Mouse (Mus musculus) right cerebral cortex, postnatal 36 days (tissue): Measurements from ENCODE around the gene Bsn.
"Not testable (repeated sequence)": the region's sequence is repeated elsewhere in the genome, so short reads cannot be mapped to it uniquely, and the experiment has no call there.

Experiments used
- DNase-seq, 2 experiments: peaks; one replicate each; pipeline ENCODE4 v3.0.0; 2022; ENCODE audit warnings: low spot score in 2 of 2, mixed read lengths in 1 of 2

The Bsn gene

GRCm38 (mm10) chr9:108149817-108150216 lies 40.4 kb downstream of the Bsn start:
- no peak for DNase-seq

DNA sequence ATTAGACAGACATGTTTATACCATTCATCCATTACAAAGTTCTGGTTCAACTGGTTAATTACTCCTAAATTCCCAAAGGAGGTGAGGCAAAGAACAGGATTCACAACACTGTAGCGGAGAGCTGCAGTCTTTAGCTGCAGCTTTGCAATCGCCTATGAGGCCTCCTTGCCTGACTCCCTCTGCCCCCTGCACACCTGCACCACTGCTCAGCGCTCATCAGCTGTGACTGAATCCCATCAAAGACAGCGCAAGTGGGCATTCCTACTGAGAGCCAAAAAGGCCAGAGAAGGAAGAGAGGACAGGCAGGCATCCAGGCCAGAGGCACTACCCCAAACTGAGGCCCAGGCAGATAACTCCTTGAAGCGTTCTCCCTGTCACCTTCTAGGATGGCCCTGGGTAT lies 42.6 kb downstream of the Bsn start:
- no peak for DNase-seq

DNA sequence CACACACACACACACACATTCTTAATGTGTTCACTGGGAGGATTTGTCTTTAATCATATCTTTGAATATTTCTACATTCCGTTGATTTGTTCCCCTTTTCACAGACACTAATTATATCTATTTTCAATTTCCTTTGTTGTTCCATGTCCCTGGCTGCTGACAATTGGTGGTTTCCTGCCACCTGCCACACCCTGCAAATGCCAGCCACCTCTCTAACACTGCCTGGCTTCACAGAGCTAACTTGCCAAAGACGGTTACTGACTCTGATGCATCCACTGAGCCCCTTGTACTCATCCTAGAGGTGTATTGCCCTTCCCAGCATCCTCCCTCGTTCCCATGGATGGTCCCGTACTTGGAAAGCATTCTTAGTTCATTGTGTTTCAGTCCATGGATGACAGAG lies 43.7 kb downstream of the Bsn start:
- no peak for DNase-seq

GRCm38 (mm10) chr9:108145740-108146139 lies 44.4 kb downstream of the Bsn start:
- DNase-seq: no peak

DNA sequence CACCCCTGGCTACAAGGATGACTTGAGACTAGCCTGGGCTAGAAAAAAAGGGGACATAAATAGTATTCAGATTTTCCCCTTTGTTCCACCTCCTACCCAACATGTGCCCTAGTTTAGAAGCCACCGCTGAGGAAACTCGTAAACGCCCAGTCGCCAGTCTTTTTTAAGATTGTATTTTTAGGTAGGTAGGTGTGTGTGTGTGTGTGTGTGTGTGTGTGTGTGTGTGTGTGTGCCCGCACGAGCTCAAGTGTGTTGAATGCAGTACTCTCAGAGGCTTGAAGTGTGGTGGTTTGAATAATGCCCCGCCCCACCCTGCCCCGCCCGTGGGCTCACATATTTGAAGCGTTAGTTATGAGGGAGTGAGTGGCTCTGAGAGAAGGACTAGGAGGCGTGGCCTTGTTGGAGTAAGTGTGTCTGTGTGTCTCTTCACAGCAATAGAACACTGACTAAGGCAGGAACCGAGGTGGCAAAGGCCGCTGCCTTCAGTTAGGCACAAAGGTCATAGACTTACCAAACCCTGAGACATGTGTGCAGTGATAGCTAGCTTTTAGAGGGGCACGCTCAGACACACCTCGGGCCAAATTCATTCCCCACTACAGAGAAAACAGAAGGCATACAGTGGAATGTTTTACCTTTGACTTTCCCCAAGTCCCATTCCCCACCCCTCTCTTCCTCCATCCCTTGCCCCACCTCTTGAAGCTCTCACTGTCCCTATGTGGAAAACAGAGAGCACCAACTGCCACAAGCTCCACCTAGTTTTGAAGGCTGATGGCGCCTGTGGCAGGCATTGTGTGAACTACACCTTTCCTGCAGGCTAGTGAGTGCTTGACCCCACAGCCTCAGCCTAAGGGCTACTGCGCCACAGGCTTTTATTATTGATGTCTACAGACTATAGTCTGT lies 45.6 kb downstream of the Bsn start:
- no peak for DNase-seq

- DNase-seq: no peak
Measured at GRCm38 (mm10) chr9:108143470-108143869, 46.7 kb downstream of the Bsn start.

GRCm38 (mm10) chr9:108141387-108141786 lies 48.8 kb downstream of the Bsn start:
- DNase-seq: no peak

GRCm38 (mm10) chr9:108139963-108140695 lies 50.1 kb downstream of the Bsn start:
- no peak for DNase-seq

DNA sequence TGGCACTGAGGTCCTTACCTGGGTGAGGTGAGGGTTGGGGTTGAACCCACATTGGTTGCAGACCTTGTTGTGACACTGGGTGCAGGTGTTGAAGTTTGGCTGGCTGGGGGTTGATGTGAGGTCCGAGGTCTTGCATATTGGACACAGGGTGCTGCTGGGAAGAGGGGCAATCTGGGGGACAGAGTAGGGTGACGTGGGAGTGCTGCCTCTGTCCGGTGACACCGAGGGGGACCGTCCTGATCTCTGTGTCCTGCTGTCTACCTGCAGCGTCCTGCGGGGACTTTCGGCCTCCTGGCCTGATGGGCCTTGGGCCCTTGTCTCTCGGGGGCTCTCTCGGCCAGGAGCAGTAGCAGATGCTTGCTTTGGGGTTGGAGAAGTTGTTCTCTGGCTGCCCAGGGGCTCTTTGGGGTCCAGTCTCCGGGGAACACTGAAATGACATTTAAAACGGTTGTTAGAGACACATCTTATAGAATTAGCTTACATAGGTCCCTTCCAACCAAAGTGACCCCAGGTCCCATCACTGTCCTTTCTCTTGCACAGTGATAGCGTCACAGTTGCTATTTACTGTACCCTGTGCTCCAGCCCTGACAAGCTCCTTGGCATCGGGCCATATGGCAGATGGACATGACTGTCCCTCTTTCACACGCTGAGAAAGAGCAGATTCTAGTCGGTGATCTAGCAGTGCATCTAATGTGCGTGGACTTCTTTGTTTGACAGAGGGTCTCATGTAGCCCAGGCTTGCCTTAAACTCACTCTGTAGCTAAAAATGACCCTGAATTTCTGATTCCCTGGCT lies 50.8 kb downstream of the Bsn start:
- DNase-seq: no peak

DNA sequence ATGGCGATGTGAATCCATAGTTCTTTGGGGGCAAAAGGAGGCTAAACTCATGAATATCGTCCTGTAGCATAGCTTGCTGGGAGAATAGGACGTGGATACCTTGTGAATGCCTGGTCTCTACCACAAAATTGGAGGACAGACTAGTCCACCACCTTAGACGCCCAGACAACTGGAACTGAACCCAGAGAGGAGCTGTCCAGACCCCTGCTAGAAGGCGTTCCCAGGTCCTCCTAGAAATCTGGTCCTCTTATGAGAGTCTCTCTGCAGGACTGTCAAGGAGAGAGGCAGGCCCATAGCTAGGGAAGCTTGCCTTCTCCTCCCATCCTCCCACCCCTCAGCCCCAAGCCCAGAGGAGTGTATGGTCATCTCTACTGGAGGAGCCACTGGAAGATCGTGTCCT lies 52.1 kb downstream of the Bsn start:
- no peak for DNase-seq

DNA sequence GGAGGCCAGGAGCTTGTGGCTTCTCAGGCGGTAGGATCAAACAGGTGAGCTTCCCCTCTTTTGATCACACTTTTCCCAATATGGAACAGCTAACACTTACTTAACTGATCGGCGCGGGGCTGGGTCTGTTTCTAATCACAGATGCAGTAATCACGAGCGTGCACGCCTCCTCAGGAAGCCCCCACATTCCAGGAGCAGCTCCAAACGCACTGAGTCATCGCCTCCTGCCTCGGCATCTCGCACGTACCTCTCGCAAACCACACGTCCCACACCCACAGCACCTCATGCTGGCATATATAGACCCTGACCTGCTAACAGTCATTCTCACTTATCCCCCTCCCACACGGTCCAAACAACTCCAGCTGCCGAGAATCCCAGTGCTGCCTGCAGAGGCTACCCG lies 52.7 kb downstream of the Bsn start:
- peak; percentile 96 for DNase-seq

DNA sequence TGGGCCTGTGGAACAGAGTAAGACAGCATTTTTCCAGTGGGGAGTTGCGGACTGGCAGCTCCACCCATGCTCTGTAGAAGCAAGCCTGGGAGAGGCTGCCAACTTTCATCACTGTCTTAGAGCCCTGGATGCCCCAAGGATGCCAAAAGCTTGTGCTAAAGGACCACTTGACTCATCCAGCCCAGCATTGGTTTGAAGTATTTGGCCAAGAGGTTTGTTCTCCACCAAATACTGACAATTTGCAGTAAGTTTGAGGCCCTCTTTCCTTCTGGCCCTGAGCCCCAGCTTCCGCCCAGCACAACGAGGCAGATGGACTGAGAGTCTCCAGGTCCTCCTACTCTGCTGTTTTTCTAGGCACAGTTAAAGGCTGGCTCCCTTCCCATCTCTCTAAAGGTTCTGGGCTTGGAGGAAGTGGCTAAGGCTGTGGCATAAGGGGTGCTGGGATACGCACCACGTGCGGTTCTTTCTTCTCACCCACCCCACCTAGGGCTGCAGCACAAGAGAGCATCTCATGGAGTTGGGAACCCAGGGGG lies 53.2 kb downstream of the Bsn start:
- peak; percentile 70 to 83 for DNase-seq

GRCm38 (mm10) chr9:108136225-108136624 lies 54.0 kb downstream of the Bsn start:
- no peak for DNase-seq

DNA sequence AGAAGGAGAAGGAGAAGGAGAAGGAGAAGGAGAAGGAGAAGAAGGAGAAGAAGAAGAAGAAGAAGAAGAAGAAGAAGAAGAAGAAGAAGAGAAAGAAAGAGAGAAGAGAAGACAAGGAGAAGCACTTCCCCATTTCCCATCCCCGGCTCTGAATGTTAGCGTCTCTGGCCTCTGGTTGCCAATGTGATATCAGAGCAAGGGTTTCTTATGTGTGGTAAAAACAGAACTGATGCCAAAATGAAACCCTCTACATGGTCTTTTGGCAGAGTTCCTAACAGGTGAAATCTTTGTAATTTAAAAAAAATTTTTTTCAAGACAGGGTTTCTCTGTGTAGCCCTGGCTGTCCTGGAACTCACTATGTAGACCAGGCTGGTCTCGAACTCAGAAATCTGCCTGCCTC lies 54.5 kb downstream of the Bsn start:
- DNase-seq: not testable (repeated sequence)

- DNase-seq: no peak
Measured at GRCm38 (mm10) chr9:108133478-108133877, 56.7 kb downstream of the Bsn start.

DNA sequence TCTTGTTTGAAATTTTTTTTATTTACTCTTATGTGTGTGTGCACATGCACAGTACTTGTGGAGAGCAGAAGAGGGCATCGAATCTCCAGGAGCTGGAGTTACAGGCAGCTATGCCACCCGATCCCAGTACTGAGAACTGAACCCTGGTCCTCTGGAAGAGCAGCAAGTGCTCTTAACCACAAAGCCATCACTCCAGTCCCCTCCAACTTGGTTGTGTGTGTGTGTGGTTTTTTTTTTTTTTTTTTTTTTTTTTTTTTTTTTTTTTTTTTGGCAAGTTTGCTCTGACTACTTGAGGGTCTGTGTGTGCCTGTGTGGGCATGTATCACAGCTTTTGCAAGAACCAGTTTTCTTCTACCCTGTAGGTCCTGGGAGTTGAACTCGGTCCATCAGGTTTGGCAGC lies 57.8 kb downstream of the Bsn start:
- no peak for DNase-seq

DNA sequence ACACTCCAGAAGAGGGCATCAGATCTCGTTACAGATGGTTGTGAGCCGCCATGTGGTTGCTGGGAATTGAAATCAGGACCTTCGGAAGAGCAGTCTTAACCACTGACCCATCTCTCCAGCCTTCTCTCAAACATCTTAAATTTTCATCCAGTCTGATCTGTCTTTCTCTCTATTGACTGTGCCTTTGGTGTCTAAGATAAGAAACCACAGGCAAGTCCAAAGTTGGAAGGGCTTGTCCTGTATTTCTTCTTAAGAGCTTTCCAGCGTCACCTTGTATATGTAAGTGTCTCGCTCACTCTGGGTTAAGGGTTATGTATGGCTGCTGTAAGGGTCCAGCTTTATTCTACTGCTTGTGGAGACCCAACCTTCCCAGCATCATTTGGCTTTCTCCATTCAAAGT lies 58.7 kb downstream of the Bsn start:
- no peak for DNase-seq

DNA sequence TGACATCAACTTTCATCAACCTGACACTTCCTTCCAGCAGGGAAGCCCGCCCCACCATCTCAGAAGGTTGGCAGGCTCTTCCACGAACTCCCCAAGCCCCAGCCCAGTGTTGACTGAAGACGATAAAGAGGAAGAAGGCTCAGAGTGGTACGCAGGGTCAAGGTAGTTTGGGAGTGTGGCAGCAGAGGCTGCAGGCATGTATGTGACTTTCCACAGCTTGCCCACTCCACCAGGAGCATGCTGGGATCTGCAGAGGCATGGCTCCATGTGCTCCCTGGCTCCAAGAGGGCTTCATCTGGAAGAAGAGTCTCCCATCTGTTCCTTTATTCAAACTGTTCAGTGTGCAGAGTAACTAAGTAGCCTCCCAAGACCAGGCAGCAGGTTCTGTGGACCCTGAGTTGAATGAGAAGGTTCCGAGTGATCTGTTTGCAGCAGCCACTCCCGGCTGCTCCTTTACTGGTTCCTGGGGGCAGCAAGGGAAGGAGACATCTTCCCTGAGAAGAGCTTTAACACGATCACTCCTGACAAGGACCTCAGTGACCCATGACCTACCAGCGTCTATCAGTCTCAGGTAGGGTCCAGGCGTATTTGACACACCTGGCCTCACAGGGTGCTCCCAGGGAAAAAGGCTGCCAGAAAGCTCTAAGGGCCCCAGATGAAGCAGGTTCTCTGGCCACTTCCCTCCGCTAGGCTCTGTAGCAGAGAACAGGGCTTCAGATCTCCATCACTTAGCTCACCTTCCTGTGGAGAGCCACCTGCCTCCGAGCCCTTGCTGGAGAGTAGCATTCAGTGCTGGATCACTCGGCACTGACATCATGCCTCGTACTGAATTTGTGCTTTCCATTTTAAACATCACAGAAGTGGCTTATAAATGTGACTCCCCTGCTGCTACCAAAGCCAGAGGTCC lies 60.9 kb downstream of the Bsn start:
- DNase-seq: no peak

- peak; percentile 68 to 85 for DNase-seq
Measured at GRCm38 (mm10) chr9:108128248-108128647, 61.9 kb downstream of the Bsn start.

GRCm38 (mm10) chr9:108126436-108127180 lies 63.6 kb downstream of the Bsn start:
- no peak for DNase-seq
